Mouse (Mus musculus) kidney, adult 2 months (tissue): ENCODE data around the gene Copg2. TPM values are rescaled to one million over a fixed set of nuclear protein-coding genes. Genes with fewer than 3 reads are reported as not detected.

Source experiments
- DNase-seq: peaks from one replicate; pipeline ENCODE4 v3.0.0; 2021
- H3K27ac ChIP-seq: fragments of 200-500 bp; 2 replicates; pipeline ENCODE4 v1.5.1; 2012; ENCODE audit warnings: low read depth, low read length, control low read depth, inconsistent platforms; ENCODE audit not compliant: insufficient read depth
- H3K27me3 ChIP-seq: fragments of 200-500 bp; replicated peaks from 2 replicates; pipeline ENCODE4 v1.6.1; 2012; ENCODE audit warnings: mild to moderate bottlenecking, moderate library complexity, low read length, inconsistent platforms; ENCODE audit not compliant: control insufficient read depth, insufficient read depth
- H3K36me3 ChIP-seq: fragments of 200-500 bp; 2 replicates; pipeline ENCODE4 v1.6.1; 2012; ENCODE audit warnings: mild to moderate bottlenecking, moderate library complexity, low read length, inconsistent platforms; ENCODE audit not compliant: control insufficient read depth, insufficient read depth
- H3K4me1 ChIP-seq: fragments of 200-500 bp; 2 replicates; pipeline ENCODE4 v1.6.1; 2011; ENCODE audit warnings: low read length; ENCODE audit not compliant: control insufficient read depth, insufficient read depth
- H3K4me3 ChIP-seq: fragments of 200-500 bp; 2 replicates; pipeline ENCODE4 v1.5.1; 2011; ENCODE audit warnings: mild to moderate bottlenecking, low read depth, low read length, control low read depth; ENCODE audit not compliant: insufficient read depth
- CTCF ChIP-seq: fragments of 200-500 bp; conservative IDR thresholded peaks from 2 replicates; pipeline ENCODE4 v1.5.1; 2011; ENCODE audit warnings: low read depth, mild to moderate bottlenecking, control low read depth, low read length, moderate library complexity, mixed read lengths; ENCODE audit not compliant: insufficient read depth, insufficient read length
- POLR2A ChIP-seq: fragments of 200-500 bp; IDR thresholded peaks from one replicate; pipeline ENCODE4 v1.6.1; 2011; ENCODE audit warnings: low read depth, low read length, control low read depth
- WGBS: fragments of 180-500 bp; shearing (Covaris S2); methylation state at CpG from one replicate; pipeline ENCODE4 v1.1.7; 2018; 5-methylcytosine and 5-hydroxymethylcytosine counted together
- polyA plus RNA-seq: library from polyadenylated mRNA; depleted of rRNA; stranded (reverse); fragments of >200 nt; gene quantifications from 2 replicates; pipeline ENCODE4 v1.2.3, GENCODE M21; 2012; rRNA removed

Copg2 gene
- polyA plus RNA-seq, 1 experiment = 13.0 TPM

GRCm38 (mm10) chr6:30703476-30703875 is 193.1 kb downstream of the Copg2 start:
- WGBS = 63% methylated on average over 6 of the region's 6 CpGs
- no peak for DNase-seq
- Histone ChIP-seq H3K27ac (no peak overlapping the region), H3K4me1 (no peaks in the 10 kb centered on the region), H3K27me3 (no peaks in the 10 kb centered on the region), H3K4me3 (no peak overlapping the region), H3K36me3 (no peaks in the 10 kb centered on the region)
- TF ChIP-seq CTCF = no peak
- no peak for TF ChIP-seq POLR2A

GRCm38 (mm10) chr6:30702881-30703280 is 193.7 kb downstream of the Copg2 start:
- no peak overlapping the region for H3K27ac ChIP-seq
- H3K27me3 ChIP-seq = no peaks in the 10 kb centered on the region
- no peak overlapping the region for H3K4me3 ChIP-seq
- no peak for DNase-seq
- 72% methylated on average over 6 of the region's 6 CpGs for WGBS
- H3K4me1 ChIP-seq = no peaks in the 10 kb centered on the region
- no peaks in the 10 kb centered on the region for H3K36me3 ChIP-seq
- no peak for TF ChIP-seq POLR2A
- no peak for TF ChIP-seq CTCF

DNA sequence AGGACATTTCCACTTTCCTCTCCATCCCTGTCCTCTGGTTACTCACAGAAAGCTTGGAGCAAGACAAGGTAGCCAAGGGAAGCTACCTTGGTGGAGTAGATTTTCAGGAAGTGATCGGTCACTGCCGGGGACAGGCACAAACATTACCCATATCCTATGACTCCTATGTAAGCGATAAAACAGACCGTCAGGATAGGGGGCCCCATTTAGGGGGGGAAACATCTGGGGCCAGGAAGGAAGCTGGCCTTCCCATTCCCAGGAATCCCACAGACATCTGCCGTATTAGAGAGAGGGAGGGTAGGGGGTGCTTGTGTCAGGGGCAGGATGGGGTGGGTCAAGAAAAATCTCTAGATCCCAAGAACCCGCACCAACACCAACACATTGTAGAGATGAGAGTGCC is 196.4 kb downstream of the Copg2 start:
- WGBS = 38% methylated on average over 6 of the region's 6 CpGs
- H3K4me3 ChIP-seq = no peak overlapping the region
- H3K27ac ChIP-seq = no peak overlapping the region
- H3K36me3 ChIP-seq = no peaks in the 10 kb centered on the region
- H3K4me1 ChIP-seq = no peaks in the 10 kb centered on the region
- no peak for DNase-seq
- TF ChIP-seq CTCF (no peak), POLR2A (no peak)
- no peaks in the 10 kb centered on the region for H3K27me3 ChIP-seq

DNA sequence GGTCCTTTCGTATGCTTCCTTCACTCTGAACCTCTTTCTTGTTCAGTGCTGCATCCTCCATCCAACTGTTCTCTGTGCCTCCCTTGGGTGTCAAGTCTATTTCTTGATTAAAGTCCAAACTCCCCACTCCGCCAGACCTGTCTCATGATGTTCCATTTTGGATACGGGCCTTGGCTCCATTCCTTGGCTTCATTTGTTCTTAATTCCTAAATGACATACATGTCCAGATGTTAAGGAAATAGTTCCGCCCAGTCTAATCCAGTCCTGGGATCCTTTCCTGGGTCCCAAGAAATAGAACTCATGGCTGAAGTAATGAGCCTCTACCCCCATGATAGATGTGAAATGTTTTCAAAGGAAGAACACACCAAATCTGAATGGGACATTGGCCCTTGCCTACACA is 198.6 kb downstream of the Copg2 start:
- no peak for DNase-seq
- Histone ChIP-seq H3K4me1 (no peaks in the 10 kb centered on the region), H3K27me3 (no peaks in the 10 kb centered on the region), H3K27ac (no peak overlapping the region), H3K36me3 (no peaks in the 10 kb centered on the region), H3K4me3 (no peak overlapping the region)
- WGBS = 95% methylated on average over 4 of the region's 4 CpGs
- TF ChIP-seq CTCF (no peak), POLR2A (no peak)

Other genes starting within 250 kb of the Copg2 start
- 2.6 and 2.9 TPM in 2 replicates for gene Cep41, start 203.0 kb downstream of the Copg2 start, polyA plus RNA-seq
- 8.4 and 16.5 TPM in 2 replicates for gene Mest, start 173.2 kb downstream of the Copg2 start, polyA plus RNA-seq
- gene Tsga13, start 18.8 kb upstream of the Copg2 start, polyA plus RNA-seq = not detected in 2 replicates
- not detected in 2 replicates for gene Klf14, start 62.3 kb upstream of the Copg2 start, polyA plus RNA-seq